Mouse (Mus musculus): ENCODE measurements around the gene Tedc2. TPM values are rescaled to one million over a fixed set of nuclear protein-coding genes. Genes with fewer than 3 reads are reported as not detected.
A peak's percentile ranks its signal among the peaks of the same experiment; 100 is the strongest.

Tedc2 gene
- polyA plus RNA-seq, 1 experiment from 2014 or later, result 24.1 TPM

- H3K4me1 ChIP-seq, result peaks cover 23% of the 10 kb centered on the region
- H3K4me3 ChIP-seq, result no peak overlapping the region
- no peak for DNase-seq (ENCODE audit: low spot score)
- H3K9me3 ChIP-seq (replicated peaks), result no peaks in the 10 kb centered on the region
- H3K27ac ChIP-seq, result no peak overlapping the region
- peaks cover 21% of the 10 kb centered on the region for H3K36me3 ChIP-seq
- 86% methylated on average over 5 of the region's 5 CpGs for WGBS
- H3K27me3 ChIP-seq (ENCODE audit: low read depth, poor library complexity, severe bottlenecking), result no peaks in the 10 kb centered on the region
These were observed 49.9 kb downstream of the Tedc2 start for GRCm38 (mm10) chr17:24170729-24171128.

GRCm38 (mm10) chr17:24170125-24170524 lies 50.5 kb downstream of the Tedc2 start:
- Histone ChIP-seq H3K4me1 (peaks cover 23% of the 10 kb centered on the region), H3K27ac (peak overlapping the region; percentile 100), H3K36me3 (peaks cover 27% of the 10 kb centered on the region), H3K27me3 (ENCODE audit: low read depth, poor library complexity, severe bottlenecking) (no peaks in the 10 kb centered on the region), H3K9me3 (replicated peaks) (no peaks in the 10 kb centered on the region), H3K4me3 (peak overlapping the region; percentile 88)
- 78% methylated on average over 3 of the region's 3 CpGs for WGBS
- DNase-seq (ENCODE audit: low spot score), result no peak

GRCm38 (mm10) chr17:24169317-24170065 lies 51.2 kb downstream of the Tedc2 start, which contains the start of gene Atp6v0c:
Atp6v0c (minus strand) TSS chr17:24169702.
- no peaks in the 10 kb centered on the region for H3K27me3 ChIP-seq (ENCODE audit: low read depth, poor library complexity, severe bottlenecking)
- no peaks in the 10 kb centered on the region for H3K9me3 ChIP-seq (replicated peaks)
- under 1% methylated on average over 58 of the region's 58 CpGs for WGBS
- DNase-seq (ENCODE audit: low spot score), result peak; percentile 96
- H3K4me3 ChIP-seq, result peak within 1 kb of the TSS; percentile 88
- H3K27ac ChIP-seq, result peak within 1 kb of the TSS; percentile 100
- H3K36me3 ChIP-seq, result peaks cover 33% of the 10 kb centered on the region
- peaks cover 28% of the 10 kb centered on the region for H3K4me1 ChIP-seq

GRCm38 (mm10) chr17:24168590-24169277 lies 51.9 kb downstream of the Tedc2 start:
- no peaks in the 10 kb centered on the region for H3K9me3 ChIP-seq (replicated peaks)
- H3K36me3 ChIP-seq, result peaks cover 35% of the 10 kb centered on the region
- H3K4me3 ChIP-seq, result peak overlapping the region; percentile 88
- no peaks in the 10 kb centered on the region for H3K27me3 ChIP-seq (ENCODE audit: low read depth, poor library complexity, severe bottlenecking)
- peak overlapping the region; percentile 100 for H3K27ac ChIP-seq
- peaks cover 29% of the 10 kb centered on the region for H3K4me1 ChIP-seq
- peak; percentile 81 for DNase-seq (ENCODE audit: low spot score)
- under 1% methylated on average over 41 of the region's 41 CpGs for WGBS

GRCm38 (mm10) chr17:24167891-24168505 lies 52.7 kb downstream of the Tedc2 start:
- peak overlapping the region; percentile 100 for H3K27ac ChIP-seq
- no peaks in the 10 kb centered on the region for H3K9me3 ChIP-seq (replicated peaks)
- H3K4me1 ChIP-seq, result peaks cover 33% of the 10 kb centered on the region
- H3K27me3 ChIP-seq (ENCODE audit: low read depth, poor library complexity, severe bottlenecking), result no peaks in the 10 kb centered on the region
- H3K36me3 ChIP-seq, result peaks cover 35% of the 10 kb centered on the region
- peak overlapping the region; percentile 88 for H3K4me3 ChIP-seq
- WGBS, result 65% methylated on average over 7 of the region's 7 CpGs
- DNase-seq (ENCODE audit: low spot score), result no peak

- no peak overlapping the region for H3K4me3 ChIP-seq
- WGBS, result 93% methylated on average over 6 of the region's 6 CpGs
- H3K36me3 ChIP-seq, result peaks cover 35% of the 10 kb centered on the region
- H3K27ac ChIP-seq, result no peak overlapping the region
- H3K4me1 ChIP-seq, result peaks cover 40% of the 10 kb centered on the region
- no peaks in the 10 kb centered on the region for H3K9me3 ChIP-seq (replicated peaks)
- no peaks in the 10 kb centered on the region for H3K27me3 ChIP-seq (ENCODE audit: low read depth, poor library complexity, severe bottlenecking)
- no peak for DNase-seq (ENCODE audit: low spot score)
These were observed 53.5 kb downstream of the Tedc2 start for GRCm38 (mm10) chr17:24167120-24167519.

Small RNAs within 50 kb of the gene (microRNA-seq; reads per million reads assigned to microRNA genes)
- gene Mir5134, result 1.2 reads per million
- 0.88 reads per million for gene Mir6965

Other genes with a start within 250 kb of the Tedc2 start
- not detected in 2 replicates for gene Prss30, start 240.3 kb downstream of the Tedc2 start, polyA plus RNA-seq (2016; fragmentation: Nextera tagmentation; extraction: Ambion mirVana)
- gene Prss22, start 222.8 kb downstream of the Tedc2 start, polyA plus RNA-seq (2016; fragmentation: Nextera tagmentation; extraction: Ambion mirVana), result 1.3 and 1.7 TPM in 2 replicates
- 0.20 TPM in 1 of 2 replicates, not detected in the other for gene Prss27, start 182.7 kb downstream of the Tedc2 start, polyA plus RNA-seq (2016; fragmentation: Nextera tagmentation; extraction: Ambion mirVana)
- gene Kctd5, start 147.4 kb downstream of the Tedc2 start, polyA plus RNA-seq (2016; fragmentation: Nextera tagmentation; extraction: Ambion mirVana), result 106 and 113 TPM in 2 replicates
- 29.7 and 32.1 TPM in 2 replicates for gene Pdpk1, start 69.9 kb downstream of the Tedc2 start, polyA plus RNA-seq (2016; fragmentation: Nextera tagmentation; extraction: Ambion mirVana)
- gene Amdhd2, start 57.1 kb downstream of the Tedc2 start, polyA plus RNA-seq (2016; fragmentation: Nextera tagmentation; extraction: Ambion mirVana), result 49.1 and 49.5 TPM in 2 replicates
- gene Atp6v0c, start 51.1 kb downstream of the Tedc2 start, polyA plus RNA-seq (2016; fragmentation: Nextera tagmentation; extraction: Ambion mirVana), result 414 and 422 TPM in 2 replicates
- gene Tbc1d24, start 15.3 kb downstream of the Tedc2 start, polyA plus RNA-seq (2016; fragmentation: Nextera tagmentation; extraction: Ambion mirVana), result 3.9 and 8.7 TPM in 2 replicates
- 6.7 and 10.7 TPM in 2 replicates for gene Ntn3, start 11.3 kb downstream of the Tedc2 start, polyA plus RNA-seq (2016; fragmentation: Nextera tagmentation; extraction: Ambion mirVana)
- gene Ccnf, start 30.6 kb upstream of the Tedc2 start, polyA plus RNA-seq (2016; fragmentation: Nextera tagmentation; extraction: Ambion mirVana), result 117 and 120 TPM in 2 replicates
- not detected in 2 replicates for gene Abca17, start 130.2 kb upstream of the Tedc2 start, polyA plus RNA-seq (2016; fragmentation: Nextera tagmentation; extraction: Ambion mirVana)
- 2.8 and 3.6 TPM in 2 replicates for gene Abca3, start 131.1 kb upstream of the Tedc2 start, polyA plus RNA-seq (2016; fragmentation: Nextera tagmentation; extraction: Ambion mirVana)
- gene Rnps1, start 193.7 kb upstream of the Tedc2 start, polyA plus RNA-seq (2016; fragmentation: Nextera tagmentation; extraction: Ambion mirVana), result 471 and 496 TPM in 2 replicates
- gene Eci1, start 205.8 kb upstream of the Tedc2 start, polyA plus RNA-seq (2016; fragmentation: Nextera tagmentation; extraction: Ambion mirVana), result 87.9 and 104 TPM in 2 replicates
- gene Dnase1l2, start 222.3 kb upstream of the Tedc2 start, polyA plus RNA-seq (2016; fragmentation: Nextera tagmentation; extraction: Ambion mirVana), result 1.7 and 2.7 TPM in 2 replicates
- 35.0 and 38.7 TPM in 2 replicates for gene E4f1, start 249.5 kb upstream of the Tedc2 start, polyA plus RNA-seq (2016; fragmentation: Nextera tagmentation; extraction: Ambion mirVana)
- gene Pgp, start 249.5 kb upstream of the Tedc2 start, polyA plus RNA-seq (2016; fragmentation: Nextera tagmentation; extraction: Ambion mirVana), result 68.8 and 76.1 TPM in 2 replicates